In the genomic region with DNA sequence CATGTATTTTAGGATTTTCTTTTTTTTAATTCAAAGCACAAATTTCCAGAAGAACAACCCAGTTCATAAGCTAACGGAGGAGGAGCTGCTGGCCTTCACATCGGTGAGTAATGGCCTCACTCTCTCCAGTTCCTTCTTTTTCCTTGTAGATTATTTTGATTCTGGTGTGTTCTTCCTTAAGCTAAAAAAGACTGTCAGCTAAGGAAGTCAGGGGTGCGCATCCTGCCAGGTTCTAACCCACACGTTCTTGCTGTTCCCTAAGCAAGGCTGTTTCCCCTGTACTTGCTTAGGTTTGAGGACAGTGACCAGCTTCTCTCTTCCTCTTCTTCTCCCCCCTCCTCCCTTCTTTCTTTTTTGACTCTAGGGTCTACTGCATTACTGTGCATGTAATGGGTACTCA, we compare ENCODE assay signal across 8 mouse cellular contexts.
"Had no signal": no experiment of that assay in that cellular context is flagged by ENCODE, and none has a peak within 500 bp of the region (broad histone marks: within the 10 kb centered on the region; RNA-seq: fewer than 3 reads in every experiment).

No protein-coding gene starts in this region.

- DNase-seq: liver, postnatal 0 days; lung, adult 2 months; lung, postnatal 14 days; lung, postnatal 36 days; right cerebral cortex, postnatal 25 days; thymus, adult 18-20 months; thymus, postnatal 14 days; thymus, postnatal 36 days had no signal
